Mouse (Mus musculus) C3H10T1/2 (cell line): ENCODE data around the gene Elobl. TPM values are rescaled to one million over a fixed set of nuclear protein-coding genes. Genes with fewer than 3 reads are reported as not detected.

Source experiments
- polyA plus RNA-seq, 2 experiments: library from polyadenylated mRNA; unstranded; fragments of >200 nt; fragmentation: generic; extraction: Trizol; gene quantifications; one replicate each; pipeline ENCODE4 v1.2.1; 2012; ENCODE audit warnings: missing spikeins in 2 of 2

Gene Elobl
- polyA plus RNA-seq, result 10 to 100 TPM in 1 of 2 experiments, under 1 TPM in 1; 0.84 to 21.2 TPM

DNA sequence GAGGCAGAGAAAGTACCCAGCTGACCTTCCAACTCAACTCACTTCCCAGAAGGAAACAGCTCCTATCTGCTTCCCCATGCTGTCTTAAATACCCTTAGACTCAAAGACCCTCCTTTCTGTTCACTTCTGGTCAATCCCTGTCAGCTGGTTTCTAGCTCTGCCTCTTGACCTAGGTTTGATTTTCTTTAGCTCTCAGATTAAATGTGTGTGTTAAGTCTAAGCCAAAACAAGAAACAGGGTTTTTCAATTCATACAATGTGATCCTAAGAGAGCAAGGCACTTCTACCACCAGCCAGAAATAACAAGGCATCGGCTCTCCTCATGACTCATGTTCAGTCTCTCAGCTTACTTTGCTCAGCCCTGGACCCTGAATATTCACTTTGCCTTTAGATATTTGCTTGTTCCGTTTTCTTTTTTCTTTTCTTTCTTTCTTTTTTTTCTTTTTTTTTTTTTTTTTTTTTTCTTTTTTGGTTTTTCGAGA lies at the start of gene Elobl:
Elobl (minus strand) TSS at position 51 of the 481 bp plus-strand sequence.

DNA sequence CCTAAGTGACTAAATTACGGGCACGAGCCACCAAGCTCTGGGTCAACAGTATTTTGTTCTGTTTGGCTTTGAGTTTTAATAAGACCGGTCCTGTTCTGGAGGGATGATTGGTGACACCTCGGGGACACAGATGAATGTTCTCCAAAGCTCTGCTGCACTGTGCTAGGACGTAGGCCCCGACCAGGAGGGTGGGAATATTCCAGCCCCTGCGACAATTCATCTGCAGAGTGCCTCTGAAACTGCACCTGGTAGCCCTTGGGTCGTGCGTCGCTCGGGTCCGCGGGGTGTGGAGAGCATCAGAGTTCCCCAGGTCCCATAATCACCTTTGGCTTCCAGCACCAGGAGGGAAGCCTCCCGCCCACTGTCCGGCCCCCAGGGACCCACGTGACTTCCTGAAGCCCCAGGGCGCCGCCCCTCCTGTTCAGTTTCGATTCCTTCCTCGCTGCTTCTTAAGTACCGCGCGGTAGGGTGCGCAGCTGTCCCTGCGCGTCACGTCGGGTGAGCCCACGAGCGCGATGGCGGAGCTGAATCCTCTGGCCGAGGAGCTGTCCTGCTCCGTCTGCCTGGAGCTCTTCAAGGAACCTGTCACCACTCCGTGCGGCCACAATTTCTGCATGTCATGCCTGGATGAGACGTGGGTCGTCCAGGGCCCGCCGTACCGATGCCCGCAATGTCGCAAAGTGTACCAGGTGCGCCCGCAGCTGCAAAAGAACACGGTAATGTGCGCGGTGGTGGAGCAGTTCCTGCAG lies 32.4 kb upstream of the Elobl start, which contains the start of gene Trim25:
Trim25 (plus strand) TSS at position 403 of the 749 bp plus-strand sequence.

DNA sequence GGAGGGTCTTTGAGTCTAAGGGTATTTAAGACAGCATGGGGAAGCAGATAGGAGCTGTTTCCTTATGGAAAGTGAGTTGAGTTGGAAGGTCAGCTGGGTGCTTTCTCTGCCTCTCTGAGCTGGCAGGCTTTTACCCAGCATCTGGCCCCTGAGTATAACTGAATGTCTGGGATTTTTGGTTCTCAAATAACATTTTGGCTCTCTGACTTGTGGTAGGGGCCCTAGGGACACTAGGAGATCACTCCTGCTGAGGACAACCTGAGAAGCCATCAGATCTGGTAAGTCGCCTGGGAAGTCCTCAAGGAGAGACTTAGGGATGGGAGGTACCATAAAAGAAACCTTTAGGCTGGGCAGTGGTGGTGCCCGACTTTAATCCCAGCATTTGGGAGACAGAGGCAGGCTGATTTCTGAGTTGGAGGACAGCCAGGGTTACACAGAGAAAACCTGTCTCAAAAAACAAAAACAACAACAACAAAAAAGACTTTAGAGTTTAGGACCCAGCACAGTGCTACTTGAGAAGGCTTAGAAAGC lies 3.5 kb upstream of the Elobl start, which contains the start of gene Coil:
Coil (plus strand) TSS at position 51 of the 531 bp plus-strand sequence.

DNA sequence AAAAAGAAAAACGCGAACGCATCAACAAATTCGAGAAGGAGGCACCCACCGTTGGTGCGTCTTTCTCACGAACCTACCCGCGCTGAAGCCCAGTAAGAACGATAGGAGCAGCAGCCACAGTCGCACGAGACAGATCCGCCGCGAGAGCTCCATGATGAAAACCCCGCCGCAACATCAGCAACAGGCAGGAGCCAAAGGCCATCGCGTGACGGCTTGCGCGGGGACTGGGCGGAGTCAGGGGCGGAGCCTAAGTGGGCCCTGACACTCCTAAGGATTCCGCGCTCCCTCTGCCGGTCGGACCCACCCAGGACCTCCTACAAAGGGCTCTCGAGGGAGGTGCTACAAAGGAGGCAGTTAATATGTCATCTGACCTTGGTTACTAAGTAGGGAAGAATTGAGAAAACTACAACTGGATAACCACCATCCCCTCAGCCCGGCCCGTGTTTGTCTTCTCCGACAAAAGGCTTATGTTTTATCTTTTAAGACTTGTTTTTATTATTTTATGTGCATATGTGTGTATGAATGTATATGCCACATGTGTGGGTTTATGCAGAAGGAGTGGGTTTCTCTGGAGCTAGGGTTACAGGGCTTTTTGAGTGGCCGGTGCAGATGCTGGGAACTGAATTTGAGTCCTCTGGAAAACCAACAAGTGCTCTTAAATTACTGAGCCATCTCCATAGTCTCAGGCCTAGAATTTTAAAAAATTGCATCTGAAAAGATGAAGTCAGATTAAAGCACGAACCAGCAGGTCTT lies 11.3 kb downstream of the Elobl start, which contains the start of gene Scpep1:
Scpep1 (minus strand) TSS at position 249 of the 753 bp plus-strand sequence.

Other genes with a start within 250 kb of the Elobl start
- 1 to 10 TPM; 3.4 to 5.7 TPM for gene Msi2, start 248.4 kb downstream of the Elobl start, polyA plus RNA-seq
- 10 to 100 TPM in 1 of 2 experiments, 1 to 10 TPM in 1; 9.1 to 23.0 TPM for gene Akap1, start 102.3 kb downstream of the Elobl start, polyA plus RNA-seq
- 100 to 1,000 TPM in 1 of 2 experiments, 10 to 100 TPM in 1; 39.0 to 269 TPM for gene Scpep1, start 11.5 kb downstream of the Elobl start, polyA plus RNA-seq
- gene Coil, start 3.3 kb upstream of the Elobl start, polyA plus RNA-seq, result 10 to 100 TPM in 1 of 2 experiments, 1 to 10 TPM in 1; 3.1 to 11.2 TPM
- not detected for gene Trim25, start 32.4 kb upstream of the Elobl start, polyA plus RNA-seq
- under 1 TPM; 0.07 to 0.63 TPM for gene Dgke, start 99.9 kb upstream of the Elobl start, polyA plus RNA-seq
- not detected for gene Gm525, start 106.9 kb upstream of the Elobl start, polyA plus RNA-seq